Mouse (Mus musculus) CD4-positive helper T cell, adult 2 months (primary cell): ENCODE measurements around the gene 9130019O22Rik.
A peak's percentile ranks its signal among the peaks of the same experiment; 100 is the strongest.
"Not testable (repeated sequence)": the region's sequence is repeated elsewhere in the genome, so short reads cannot be mapped to it uniquely, and the experiment has no call there.

Experiments
- DNase-seq: peaks from one replicate; pipeline ENCODE4 v3.0.0-alpha.2; 2012; ENCODE audit warnings: low read depth, missing footprints, low spot score

9130019O22Rik gene

DNA sequence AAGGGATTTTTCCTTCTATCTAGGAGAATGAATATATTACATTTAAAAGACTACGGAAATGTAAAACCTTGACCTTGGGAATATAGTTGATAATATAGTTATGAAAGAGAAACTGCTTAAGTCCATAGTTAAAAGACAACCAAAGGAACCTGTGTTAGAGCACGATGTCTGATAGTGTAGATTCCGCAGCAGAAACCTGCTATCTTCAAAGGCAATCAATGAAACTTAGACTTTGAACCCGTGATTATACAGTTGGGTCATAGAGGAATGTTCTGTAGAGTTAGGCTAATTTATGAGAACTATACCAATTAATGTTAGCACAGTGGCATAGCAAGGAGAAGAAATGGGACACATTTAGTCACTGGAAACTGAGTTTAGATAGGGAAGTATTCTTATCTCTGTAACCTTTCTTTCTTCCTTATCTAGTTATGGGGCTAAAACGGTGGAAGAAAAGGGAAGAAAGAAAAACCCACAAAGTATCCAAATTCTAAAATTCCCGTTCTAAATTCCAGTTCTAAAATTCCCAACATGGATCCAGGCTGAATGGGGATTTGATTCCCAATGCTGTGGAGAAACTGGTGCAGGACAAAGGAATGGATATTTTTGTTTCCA lies 8.6 kb downstream of the 9130019O22Rik start:
- DNase-seq = no peak

DNA sequence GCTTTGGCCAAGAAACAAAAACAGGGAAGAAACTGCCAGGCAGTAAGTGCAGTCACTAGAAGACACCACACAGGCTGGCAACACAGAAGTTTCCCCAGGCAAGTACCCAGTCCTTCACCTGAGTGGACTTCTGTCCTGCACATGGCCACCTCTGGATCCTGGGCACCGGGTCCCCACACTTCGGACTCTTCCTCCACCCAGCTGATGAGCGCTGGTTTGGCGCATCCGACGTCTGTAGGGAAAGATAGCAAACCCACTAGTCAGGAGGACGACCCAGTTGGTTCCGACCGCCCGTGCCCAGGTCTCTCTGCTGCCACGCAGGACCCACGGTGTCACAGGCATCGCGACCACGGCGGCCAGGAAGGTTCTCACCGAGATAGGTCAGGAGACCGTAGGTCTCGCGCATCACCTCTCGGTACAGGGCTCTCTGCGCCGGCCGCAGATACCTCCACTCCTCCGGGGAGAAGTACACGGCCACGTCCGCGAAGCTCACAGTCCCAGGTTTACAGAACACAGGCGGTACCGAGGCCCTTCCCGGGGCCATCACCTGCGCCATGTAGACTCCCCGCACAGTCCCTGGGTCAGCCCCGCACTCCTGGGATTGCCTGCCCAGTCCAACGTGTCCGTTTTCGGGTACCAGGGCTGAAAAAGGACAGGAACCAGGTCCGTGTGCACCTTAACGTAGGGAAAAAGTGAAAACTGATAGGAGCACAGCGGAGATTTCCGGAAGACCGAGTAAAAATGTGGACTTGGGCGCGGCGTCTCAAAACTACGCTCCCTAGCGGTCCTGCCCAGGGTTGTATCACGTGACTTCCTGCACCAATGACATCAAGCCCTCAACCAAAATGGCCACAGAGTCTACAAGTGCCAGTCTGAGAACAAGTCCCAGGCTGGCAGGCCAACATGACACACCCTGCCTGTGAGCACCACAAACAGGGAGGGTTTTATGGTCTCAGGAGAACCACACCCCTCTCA lies 11.4 kb downstream of the 9130019O22Rik start, which contains the start of gene Zfp747:
TSS of gene Zfp747 (minus strand) at position 780 of the 975 bp plus-strand sequence.
- peak; percentile 96 for DNase-seq

DNA sequence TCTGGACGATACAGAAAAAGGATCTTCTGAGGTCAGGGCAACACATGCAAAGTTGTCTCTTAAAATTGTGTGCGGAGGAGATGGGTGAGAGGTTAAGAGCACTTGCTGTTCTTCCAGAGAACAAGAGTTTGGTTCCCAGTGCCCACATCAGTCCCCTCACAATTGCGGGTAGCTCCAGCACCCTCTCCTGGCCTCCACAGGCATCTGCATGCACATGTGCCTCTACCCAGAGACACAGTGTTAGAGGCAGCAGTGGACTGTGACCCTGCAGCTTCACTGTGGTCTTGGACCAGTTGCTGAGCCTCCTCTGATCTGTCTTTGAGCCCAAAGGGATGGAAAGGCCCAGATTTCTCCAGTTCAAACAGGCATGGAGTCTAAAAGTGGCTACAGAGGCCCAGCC lies 15.1 kb downstream of the 9130019O22Rik start:
- DNase-seq = not testable (repeated sequence)

DNA sequence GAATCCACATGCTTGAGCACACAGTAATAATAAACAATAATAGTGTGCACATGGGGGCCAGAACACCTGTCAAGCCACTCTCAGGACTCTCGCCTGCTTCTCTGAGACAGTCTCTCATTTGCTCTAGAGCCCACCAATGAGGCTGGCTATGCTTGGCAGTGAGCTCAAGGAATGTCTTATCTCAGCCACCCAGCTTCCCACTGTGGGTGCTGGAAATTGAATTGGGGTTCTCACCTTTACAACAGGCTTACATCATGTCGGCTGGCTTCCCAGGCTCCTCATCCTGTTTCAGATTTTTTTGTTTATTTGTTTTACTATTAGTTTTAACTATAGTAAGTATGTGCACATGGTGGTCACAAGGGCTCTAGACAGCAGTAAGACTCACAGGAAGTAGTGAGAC lies 15.8 kb downstream of the 9130019O22Rik start:
- DNase-seq = no peak

DNA sequence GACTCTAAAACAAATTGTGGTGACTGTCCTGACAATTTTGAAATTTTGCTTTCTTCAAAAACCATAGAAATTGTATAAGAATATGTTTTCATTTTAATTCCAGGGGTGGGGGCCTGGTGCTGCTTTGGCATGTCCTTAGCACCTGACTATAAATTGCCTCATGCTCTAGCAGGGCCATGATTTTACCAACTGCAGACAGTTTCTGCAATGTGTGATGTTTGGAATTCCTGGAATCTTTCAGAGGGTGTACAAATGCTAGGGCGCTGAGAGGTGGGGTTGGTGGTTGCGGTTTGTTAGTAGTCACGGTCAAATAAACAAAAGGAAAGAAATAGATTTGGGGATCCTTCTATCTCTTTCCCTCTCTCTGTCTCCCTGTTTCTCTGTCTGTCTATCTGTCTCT lies 20.7 kb downstream of the 9130019O22Rik start:
- no peak for DNase-seq

DNA sequence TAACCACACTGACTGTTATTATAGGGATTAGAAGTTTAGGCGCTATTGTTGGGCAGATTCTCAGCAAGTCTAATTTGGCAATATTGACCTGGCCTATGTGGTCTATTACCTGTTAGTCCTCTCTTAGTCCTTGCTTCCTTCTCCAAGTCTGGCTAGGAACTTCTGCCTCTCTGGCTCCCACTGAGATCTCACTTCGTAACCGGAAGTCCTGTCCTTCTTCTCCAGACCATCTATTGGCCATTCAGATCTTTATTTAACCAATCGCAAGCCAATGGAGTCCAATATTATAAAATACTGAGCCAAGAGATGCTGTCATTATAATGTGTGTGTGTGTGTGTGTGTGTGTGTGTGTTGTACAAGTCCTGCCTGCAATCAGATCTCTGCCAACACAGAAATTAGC lies 22.8 kb downstream of the 9130019O22Rik start:
- DNase-seq = no peak

DNA sequence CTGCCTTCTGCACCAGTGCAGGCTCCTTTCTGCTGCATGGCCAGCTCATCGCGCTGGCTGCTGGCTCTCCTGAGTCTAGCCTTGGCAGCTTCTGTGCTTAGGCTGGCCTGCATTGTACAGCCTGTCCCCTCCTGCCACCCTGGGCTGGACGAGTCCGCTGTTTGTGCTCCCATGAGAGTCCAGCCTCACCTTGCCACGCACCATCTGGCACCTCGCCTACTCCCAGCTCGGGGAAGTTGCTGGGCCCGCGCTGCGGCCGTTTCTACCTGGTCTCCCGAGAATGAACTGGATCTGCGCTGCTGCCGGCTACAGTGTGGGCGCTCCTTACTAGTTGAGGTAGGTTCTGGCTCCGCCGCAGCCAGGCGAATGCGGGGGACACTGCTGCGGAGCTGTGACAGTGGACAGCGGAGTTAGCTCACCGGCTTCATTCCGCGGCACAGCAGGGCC lies 23.5 kb downstream of the 9130019O22Rik start:
- DNase-seq = no peak

DNA sequence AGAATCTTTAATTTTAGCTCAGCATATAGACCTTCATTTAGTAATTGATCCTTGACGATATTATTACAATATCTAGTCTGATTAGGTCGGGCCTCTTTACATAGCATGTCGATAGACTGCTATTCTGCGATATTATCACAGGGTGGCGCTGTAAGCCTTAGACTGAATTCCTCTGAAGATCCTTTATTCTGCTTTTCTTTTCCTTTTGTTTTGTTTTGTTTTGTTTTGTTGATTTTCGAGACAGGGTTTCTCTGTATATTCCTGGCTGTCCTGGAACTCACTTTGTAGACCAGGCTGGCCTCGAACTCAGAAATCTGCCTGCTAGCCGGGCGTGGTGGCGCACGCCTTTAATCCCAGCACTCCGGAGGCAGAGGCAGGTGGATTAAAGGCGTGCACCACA lies 24.5 kb downstream of the 9130019O22Rik start:
- DNase-seq = peak; percentile 74

DNA sequence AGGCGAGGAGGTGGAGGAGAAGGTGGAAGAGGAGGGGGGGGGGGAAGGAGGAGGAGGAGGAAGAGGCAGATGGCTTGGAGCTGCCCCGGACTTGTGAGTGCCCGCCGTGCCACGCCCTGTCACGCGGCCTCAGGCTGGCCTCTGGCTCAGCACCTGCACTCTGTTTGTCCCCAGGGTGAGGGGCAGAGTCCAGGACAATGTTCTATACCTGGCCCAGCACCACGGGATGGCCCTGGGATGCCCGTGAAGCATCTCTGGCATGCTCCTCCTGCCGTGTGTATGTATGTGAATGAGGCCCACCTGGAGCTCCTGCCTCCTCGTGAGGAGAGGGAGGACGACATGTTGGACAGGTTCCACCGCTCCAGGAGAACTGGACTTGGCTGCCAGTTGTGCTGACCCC lies 25.5 kb downstream of the 9130019O22Rik start:
- no peak for DNase-seq

DNA sequence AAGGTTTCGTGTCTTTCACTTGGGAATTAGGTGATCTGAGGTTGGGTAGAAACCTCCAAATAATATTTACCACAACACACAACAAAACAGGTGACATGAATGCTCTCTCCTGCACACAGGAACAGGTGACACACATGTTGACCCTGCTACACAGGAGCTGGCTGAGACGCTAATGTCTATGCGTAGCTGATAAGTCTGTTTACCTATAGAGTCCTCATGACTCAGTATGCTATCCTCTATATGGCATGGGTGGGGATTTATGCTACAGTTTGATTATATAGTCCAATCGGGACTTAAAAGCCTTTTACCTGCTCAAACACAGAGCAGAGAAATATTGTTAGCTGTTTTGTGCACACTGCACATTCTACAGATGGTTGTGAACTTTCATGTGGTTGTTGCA lies 26.7 kb downstream of the 9130019O22Rik start:
- no peak for DNase-seq

DNA sequence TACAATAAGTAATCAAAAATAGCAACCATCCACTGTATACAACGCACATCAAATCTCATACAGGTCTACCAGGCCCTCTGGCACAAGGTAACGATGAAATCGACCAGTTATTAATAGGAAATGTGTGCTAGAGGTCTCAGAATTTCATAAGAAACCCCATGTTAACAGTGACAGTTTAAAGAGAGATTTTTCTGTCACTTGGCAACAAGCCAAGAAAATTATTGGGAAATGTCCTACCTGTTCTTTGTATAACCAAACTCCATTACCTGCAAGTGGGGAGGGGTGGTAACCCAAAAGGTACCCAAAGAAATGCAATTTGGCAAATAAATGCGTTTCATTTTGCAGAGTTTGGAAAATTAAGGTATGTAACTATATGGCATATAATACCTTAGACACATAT lies 28.5 kb downstream of the 9130019O22Rik start:
- no peak for DNase-seq

DNA sequence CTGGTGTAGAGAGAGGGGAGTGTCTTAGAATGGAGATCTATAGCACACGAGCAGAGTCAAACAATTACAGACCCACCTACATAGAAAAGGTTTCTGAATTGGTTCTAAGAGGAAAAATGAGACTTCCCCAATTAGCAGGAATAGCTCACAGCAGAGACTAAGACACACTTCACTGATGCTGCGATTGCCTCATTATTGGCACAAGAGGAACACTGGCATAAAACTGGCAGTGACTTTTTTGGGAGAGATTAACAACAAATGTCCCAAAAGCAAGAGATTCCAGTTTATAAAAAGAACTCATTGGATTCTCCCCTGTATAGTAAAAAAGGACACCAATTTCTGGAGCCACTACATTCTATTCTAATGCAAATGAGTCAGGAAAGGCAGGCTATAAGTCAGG lies 29.1 kb downstream of the 9130019O22Rik start:
- no peak for DNase-seq

DNA sequence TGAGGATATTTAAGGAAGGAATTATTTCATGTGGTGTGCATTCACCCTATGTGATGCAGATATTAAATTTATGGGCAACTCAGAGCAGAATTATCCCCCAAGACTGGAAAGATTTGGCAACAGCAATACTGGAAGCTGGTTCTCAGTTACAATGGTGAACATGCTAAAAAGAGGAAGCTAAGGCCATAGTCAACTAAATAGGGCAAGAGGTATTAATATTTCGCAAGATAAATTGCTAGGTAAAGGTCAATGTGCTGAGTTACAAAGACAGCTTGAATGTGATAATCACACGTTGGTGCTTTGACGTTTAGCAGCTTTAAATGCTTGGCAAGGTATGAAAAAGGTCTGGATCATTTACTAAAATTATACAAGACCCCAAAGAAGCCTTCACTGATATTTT lies 31.2 kb downstream of the 9130019O22Rik start:
- DNase-seq = no peak

DNA sequence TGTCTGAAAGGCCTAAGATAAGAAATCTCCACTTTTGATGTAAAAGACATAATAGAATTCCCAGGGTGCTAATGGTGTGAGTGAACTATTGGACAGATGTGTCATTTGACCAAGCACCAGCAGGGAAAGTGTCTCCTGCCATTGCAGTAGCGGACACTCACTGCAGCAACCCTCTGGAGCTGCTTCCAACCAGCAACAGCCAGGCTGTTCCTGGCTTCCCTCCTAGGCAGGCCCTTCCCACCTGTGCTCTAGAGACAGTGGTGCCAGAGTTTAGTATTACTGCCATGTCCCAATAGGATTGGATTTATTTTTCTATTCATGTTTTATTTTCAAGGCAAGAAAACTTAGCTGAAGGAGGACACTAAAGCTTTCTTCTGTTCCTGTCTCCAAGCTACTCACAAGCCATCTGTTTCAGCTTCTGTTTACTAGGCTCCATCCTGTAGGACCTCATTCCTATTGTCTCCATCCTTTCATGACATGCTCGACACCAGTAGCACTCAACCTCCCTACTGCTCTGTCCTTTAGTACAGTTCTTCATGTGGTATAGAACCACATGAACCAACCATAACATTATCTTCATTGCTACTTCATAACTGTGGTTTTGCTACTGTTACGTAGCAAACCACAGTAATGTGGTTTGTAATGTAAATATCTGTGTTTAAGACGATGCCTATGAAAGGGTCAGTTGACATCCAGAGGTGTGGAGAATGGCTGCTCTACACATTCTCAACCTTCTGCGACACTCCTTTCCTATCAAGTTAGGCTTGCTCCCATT lies 35.5 kb downstream of the 9130019O22Rik start:
- no peak for DNase-seq

DNA sequence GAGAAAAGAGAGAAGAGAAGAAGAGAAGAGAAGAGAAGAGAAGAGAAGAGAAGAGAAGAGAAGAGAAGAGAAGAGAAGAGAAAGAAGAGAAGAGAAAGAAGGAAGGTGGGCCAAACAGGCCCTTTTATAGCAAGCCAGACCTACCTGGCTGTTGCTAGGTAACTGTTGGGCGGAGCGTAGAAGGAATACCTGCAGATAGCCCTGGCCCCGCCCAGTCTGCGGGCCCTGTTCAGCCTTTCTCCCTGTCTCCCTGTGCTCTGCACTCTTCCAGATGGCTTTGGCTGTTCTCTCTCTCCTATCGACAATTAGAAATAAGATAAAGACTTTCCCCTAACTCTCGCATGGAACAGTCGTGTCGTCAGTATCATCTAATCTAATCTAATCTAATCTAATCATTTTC lies 40.3 kb downstream of the 9130019O22Rik start:
- DNase-seq = no peak

DNA sequence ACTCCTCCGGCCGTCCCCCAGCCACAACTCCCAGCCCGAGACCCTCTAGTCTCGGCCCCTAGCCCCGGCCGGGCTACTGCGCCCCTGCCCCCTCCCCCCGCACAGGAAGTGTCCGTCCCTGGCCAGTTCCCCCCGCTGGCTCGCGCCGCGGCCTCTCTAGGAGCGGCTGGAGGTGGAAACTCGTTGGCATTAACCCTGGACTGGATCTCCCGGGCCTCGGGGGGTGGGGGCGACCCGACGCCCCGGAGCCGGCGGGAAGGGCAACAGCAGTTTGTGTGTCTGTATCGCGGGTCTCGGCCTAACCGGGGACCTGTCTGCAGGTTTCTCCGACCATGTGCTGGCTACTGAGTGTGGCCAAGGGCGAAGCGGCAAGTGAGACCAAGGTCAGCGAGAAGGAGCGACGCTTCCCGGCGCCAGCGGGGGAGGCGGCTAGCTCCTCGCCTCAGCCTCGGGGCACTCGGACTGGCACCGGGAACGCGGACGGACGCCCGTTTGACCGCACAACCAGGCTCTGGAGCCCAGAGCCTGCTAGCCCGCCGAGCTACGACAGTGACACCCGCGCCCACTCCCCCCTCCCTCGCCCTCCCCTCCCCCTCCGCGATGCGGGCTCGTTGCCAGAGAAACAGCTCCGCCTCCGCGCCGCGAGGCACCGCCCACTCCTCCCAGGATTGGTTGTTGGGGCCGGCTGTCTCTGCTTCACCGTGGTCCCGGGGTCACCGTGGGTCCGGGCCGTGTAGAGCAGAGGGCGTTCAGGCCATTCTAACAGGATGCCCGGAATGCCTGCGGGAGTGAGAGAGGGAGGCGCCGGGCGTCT lies 41.2 kb downstream of the 9130019O22Rik start, which contains the start of gene Zfp768:
TSS of gene Zfp768 (minus strand) at position 78 of the 814 bp plus-strand sequence.
- peak; percentile 83 for DNase-seq

DNA sequence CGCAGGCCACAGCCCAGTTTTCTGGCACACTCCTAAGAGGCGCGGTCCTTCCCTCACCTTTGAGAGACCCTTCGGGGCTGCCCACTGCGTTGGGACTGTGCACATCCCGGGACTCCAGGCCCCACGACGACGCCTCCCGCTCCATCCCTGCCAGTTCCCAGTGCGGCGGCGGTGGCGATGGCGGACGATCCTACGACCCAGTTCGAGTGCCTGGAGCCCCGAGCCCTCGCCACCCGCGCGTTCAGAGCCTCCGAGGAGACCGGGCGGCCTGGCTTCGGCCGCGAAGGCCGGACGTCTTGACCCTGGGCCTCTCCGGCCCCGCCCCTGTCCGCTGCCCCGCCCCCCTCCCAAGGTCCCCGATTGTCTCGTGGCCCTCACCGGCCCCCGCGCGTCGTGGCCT lies 41.9 kb downstream of the 9130019O22Rik start:
- DNase-seq = peak; percentile 23

DNA sequence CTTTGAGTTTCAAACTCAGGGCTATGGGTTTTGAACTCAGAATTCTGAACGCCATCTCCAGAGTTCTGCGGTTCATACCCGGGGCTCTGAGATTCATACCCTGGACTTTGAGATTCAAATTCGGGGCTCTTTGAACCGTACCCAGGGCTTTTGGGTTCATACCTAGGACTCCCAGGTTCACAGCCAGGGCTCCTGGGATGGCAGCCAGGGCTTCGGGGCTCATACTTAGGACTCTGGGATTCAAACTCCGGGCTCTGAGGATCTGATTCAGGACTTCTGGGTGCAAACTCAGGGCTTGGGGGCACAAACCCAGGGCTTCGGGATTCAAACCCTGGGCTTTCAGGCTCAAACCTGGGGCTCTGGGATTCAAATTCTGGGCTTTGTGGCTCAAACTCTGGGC lies 42.6 kb downstream of the 9130019O22Rik start:
- DNase-seq = no peak

DNA sequence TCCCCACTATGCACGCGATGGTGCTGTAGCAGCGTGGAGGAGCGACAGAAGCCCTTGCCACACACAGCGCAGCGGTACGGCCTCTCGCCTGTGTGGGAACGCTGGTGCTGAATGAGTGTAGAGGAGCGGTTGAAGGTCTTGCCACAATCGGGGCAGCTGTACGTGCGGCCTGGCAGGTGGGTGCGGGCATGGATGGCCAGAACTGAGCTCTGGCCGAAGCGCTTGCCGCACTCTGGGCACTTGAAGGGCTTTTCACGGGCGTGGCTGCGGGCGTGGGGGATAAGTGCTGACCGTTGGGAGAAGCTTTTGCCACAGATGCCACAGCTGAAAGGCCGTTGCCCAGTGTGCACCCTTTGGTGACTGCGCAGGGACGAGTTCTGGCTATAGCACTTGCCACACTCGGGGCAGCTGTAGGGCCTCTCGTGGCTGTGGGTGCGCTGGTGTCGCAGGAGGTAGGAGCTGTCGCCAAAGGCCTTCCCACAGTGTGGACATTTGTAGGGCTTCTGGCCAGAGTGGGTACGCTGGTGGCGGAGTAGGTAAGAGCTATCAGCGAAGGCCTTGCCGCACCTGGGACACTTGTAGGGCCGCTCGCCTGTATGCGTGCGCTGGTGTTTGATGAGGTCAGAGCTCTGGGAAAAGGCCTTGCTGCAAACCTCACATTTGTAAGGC lies 43.5 kb downstream of the 9130019O22Rik start:
- DNase-seq = no peak

DNA sequence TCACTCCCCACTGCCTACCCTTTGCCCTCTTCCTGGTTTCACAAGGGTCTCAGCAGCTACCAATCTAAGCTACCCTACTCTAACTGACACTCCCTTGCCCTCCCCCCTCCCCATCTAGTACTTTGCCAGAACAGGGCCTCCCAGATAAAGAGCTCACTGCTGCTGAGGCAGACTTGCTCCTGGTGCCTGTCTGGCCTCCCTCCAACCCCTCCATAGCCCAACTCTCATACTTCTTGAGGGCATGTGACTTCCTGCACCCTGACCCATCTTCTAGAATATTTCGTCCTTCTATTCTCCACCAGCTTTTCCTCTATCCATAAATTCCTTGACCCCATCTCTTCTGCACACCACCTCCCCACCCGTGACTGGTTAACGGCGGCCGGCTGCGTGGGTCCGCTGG lies 44.1 kb downstream of the 9130019O22Rik start:
- DNase-seq = no peak
